Mouse (Mus musculus): Measurements from ENCODE around the gene Bdkrb1.

The Bdkrb1 gene

DNA sequence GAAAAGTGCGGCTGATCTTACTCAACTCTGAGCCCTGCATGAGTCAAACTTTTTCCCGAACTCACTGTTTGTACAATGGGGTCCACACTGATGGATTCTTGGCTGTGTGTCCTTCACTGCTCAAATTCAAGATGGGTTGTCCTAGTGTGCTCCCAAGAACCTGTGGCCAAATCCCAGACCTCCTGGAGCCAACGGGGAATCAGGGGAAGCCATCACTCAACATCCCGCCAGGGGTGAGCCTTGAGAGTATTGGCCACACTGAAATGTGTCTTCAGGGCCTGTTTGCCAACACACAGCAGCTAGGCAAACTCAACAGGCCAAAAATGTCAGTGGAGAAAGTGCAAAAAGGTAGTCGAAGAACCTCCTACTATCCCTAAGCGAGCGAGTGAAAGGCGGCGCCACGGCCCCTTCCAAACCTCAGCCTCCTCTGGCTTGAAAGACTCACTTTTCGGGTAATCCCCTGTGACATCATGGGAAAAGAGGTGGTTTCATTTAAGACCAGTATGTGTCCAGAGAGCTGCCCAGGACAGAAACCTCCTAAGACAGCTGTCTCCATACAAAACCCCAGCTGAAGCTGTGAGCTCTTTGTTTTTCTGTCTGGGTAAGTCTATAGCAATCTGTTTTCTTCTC is at the start of gene Bdkrb1:
TSS of gene Bdkrb1 (plus strand) at position 505 of the 630 bp plus-strand sequence.
- in situ Hi-C loops (cut with MboI; ENCODE audit: unreplicated experiment in 2 of 2): loop anchor here in 1 of 2 experiments (25.0 kb wide), 1 partner anchor 565 kb away; the partner anchor contains the start of gene Glrx5

GRCm38 (mm10) chr12:105554151-105554772 is 48.6 kb upstream of the Bdkrb1 start:
- in situ Hi-C loops (cut with MboI; ENCODE audit: unreplicated experiment in 2 of 2): no loop called here

DNA sequence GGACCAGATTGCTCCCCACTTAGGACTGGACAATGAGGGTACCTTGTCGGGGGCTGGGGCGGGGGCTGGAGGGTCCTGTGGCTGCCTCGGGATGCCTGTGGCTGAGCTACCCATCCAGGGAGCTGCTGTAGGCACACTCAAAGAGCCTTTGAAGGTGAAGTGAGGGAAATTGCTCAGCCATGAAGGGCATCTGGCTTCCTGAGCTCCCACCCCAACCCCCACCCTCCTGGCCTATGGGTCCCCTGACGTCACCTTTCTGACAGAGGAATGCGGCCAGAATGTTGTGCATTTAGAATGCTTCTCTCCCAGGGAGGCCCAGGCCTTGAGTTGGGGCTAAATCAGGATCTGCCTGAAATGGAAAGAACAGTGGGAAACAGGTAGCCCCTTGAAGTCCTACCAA is 47.7 kb upstream of the Bdkrb1 start:
- in situ Hi-C loops (cut with MboI; ENCODE audit: unreplicated experiment in 2 of 2): no loop called here

GRCm38 (mm10) chr12:105557250-105557925 is 45.5 kb upstream of the Bdkrb1 start:
- in situ Hi-C loops (cut with MboI; ENCODE audit: unreplicated experiment in 2 of 2): no loop called here

GRCm38 (mm10) chr12:105561007-105561534 is 41.8 kb upstream of the Bdkrb1 start:
- in situ Hi-C loops (cut with MboI; ENCODE audit: unreplicated experiment in 2 of 2): no loop called here

DNA sequence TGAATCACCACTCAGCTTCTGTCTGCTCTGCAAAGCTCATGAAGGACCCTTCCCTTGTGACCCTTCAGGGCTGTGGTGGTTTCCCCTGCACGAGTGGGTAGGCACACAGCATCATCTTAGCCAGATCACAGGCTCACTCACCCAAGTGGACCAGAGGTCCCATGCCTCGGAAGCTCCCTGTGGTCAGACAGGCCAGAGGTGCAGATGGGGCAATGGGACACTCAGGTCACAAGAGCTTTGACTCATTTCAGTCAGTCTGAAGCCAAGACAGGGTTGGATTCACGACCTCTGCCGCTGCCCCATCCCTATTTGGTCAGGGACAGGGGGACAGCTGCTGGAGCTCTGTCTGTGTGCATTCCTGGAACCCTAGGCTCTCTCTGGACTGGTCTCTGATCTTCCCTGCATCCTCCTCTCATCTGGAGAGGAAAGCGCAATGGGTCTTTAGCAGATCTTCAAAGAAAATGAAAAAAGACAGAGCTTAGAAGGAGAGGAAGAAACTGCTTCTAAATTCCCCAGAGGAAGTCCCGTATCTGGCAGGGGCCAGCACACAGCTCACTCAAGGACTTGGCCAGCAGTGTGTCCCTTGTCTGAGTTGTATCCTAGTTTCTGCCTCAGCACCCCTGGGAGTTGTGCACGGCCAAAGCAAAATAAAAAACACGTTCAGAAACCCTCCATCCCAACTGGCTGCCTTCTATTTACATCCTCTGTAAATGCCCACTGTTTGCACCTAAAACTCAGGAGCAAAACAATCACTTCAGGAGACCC is 40.6 kb upstream of the Bdkrb1 start:
- in situ Hi-C loops (cut with MboI; ENCODE audit: unreplicated experiment in 2 of 2): no loop called here

- in situ Hi-C loops (cut with MboI; ENCODE audit: unreplicated experiment in 2 of 2): no loop called here
These were observed 39.8 kb upstream of the Bdkrb1 start, which contains the start of gene Bdkrb2 for GRCm38 (mm10) chr12:105562936-105563680. Bdkrb2 (plus strand) TSS chr12:105563226.

DNA sequence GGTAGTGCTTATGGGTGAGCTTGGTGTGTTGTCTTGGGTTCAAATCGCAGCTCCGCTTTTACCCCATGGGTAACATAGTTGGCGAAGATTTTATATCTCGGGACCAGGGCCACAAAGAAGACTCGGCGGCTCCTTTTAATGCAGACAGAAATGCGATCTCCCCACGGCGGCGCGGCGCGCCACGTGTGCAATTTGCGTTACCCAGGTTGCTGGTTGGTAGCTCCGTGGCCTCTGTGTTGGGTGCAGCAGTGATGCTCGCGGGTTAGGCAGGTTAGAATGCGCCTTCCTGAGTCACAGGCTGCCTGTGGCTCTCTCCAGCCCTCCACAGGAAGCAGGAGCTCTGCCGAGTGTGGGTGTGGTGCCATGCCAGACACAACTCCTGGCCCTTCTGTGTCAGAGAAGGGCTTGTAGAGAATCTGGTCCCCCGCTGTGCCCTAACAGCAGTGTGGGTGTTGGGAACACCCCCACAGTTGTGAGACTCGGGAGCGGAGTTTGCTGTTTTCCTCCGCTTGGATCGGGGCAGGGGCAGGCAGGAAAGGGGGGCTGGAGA is 39.1 kb upstream of the Bdkrb1 start:
- in situ Hi-C loops (cut with MboI; ENCODE audit: unreplicated experiment in 2 of 2): no loop called here

DNA sequence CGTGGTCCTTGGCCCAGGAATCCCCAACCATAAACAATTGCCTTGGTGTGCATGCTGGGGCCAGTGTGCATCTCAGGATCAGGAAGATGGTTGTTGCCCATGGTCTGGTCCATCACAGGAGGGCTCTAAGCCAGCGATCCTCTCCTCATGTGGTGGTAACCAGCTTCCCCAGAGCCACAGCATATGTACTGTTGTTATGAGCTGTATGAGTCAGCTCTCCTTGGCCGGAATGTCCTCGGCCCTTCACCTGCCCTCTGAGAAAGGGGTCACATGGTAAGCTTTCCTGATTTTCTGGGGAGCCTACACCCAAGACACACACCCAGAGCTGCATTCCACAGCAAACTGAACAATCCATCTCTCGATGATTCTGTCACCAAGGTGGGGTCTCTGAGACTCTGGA is 37.7 kb upstream of the Bdkrb1 start:
- in situ Hi-C loops (cut with MboI; ENCODE audit: unreplicated experiment in 2 of 2): no loop called here

- in situ Hi-C loops (cut with MboI; ENCODE audit: unreplicated experiment in 2 of 2): no loop called here
These were observed 31.0 kb upstream of the Bdkrb1 start for GRCm38 (mm10) chr12:105571867-105572266.

- in situ Hi-C loops (cut with MboI; ENCODE audit: unreplicated experiment in 2 of 2): no loop called here
These were observed 30.3 kb upstream of the Bdkrb1 start for GRCm38 (mm10) chr12:105572622-105573021.

DNA sequence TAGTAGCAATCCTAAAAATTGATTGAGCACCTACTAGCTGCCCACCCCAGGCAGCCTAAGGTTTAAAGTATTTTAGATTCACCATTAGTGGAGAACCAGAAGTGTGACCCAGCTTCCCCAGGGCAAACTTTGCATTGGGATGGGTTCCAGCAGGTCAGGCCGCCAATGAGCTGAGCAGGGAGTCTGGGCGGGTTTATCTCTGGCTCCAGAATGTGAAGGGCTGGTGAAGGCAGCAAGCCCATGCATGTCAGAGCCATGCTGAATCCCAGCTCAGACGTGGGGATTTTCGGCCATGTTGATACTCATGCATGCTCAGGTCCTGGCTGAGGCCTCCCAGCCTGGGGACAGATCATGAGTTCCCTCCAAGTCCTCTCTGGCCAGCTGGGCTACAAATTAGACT is 28.5 kb upstream of the Bdkrb1 start:
- in situ Hi-C loops (cut with MboI; ENCODE audit: unreplicated experiment in 2 of 2): no loop called here

GRCm38 (mm10) chr12:105580490-105580889 is 22.4 kb upstream of the Bdkrb1 start:
- in situ Hi-C loops (cut with MboI; ENCODE audit: unreplicated experiment in 2 of 2): loop anchor here (5.0 kb wide), 1 partner anchor 83 kb away; no protein-coding TSS in a partner anchor

GRCm38 (mm10) chr12:105582486-105582885 is 20.4 kb upstream of the Bdkrb1 start:
- in situ Hi-C loops (cut with MboI; ENCODE audit: unreplicated experiment in 2 of 2): loop anchor here (5.0 kb wide), 1 partner anchor 85 kb away; no protein-coding TSS in a partner anchor

DNA sequence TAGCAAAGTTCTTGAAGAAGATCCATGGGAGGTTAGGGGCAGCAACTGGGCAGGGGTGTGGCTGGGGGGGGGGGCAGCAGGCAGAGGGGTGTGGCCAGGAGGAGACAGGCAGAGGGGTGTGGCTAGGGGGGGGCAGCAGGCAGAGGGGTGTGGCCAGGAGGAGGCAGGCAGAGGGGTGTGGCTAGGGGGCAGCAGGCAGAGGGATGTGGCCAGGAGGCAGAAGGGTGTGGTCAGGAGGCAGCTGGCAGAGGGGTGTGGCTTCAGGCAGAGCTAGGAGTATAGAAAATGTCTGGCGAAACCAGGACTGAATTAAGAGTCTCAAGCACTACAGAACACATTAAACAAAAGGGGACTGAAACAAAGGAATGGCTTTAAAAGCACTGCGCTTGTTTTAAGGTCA is 19.4 kb upstream of the Bdkrb1 start:
- in situ Hi-C loops (cut with MboI; ENCODE audit: unreplicated experiment in 2 of 2): loop anchor here (5.0 kb wide), 1 partner anchor 86 kb away; no protein-coding TSS in a partner anchor

DNA sequence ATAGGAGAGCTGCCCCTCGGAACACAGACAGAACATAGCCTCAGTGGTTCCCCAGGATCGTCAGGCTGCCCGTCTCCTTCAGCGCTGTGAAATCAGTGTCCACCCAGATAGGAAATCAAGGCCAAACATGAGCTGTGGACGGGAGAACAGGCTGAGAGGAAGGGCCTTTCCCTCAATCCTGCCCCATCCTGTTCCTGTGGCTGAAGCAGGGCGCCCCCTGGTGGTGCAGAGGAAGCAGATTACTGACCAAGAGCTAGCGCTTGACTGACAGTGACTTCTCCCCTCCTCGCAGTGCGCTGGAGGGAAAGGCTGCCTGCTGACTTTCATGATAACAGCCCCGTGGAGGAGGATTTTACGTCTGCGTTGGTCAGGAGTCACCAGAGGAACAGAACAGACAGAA is 18.0 kb upstream of the Bdkrb1 start:
- in situ Hi-C loops (cut with MboI; ENCODE audit: unreplicated experiment in 2 of 2): loop anchor here (5.0 kb wide), 1 partner anchor 88 kb away; no protein-coding TSS in a partner anchor

- in situ Hi-C loops (cut with MboI; ENCODE audit: unreplicated experiment in 2 of 2): no loop called here
These were observed 15.4 kb upstream of the Bdkrb1 start for GRCm38 (mm10) chr12:105587526-105587925.

GRCm38 (mm10) chr12:105590786-105591185 is 12.1 kb upstream of the Bdkrb1 start:
- in situ Hi-C loops (cut with MboI; ENCODE audit: unreplicated experiment in 2 of 2): no loop called here

DNA sequence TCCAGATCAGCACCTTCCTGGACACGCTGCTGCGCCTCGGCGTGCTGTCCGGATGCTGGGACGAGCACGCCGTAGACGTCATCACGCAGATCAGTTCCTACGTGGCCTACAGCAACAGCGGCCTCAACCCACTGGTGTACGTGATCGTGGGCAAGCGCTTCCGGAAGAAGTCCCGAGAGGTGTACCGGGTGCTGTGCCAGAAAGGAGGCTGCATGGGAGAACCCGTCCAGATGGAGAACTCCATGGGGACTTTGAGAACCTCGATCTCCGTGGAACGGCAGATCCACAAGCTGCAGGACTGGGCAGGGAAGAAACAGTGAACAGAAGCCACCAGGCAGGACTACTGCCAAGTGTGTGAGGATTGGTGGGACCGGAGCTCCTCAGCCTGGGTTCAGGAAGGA is 10.5 kb upstream of the Bdkrb1 start:
- in situ Hi-C loops (cut with MboI; ENCODE audit: unreplicated experiment in 2 of 2): no loop called here
